Mouse (Mus musculus) layer of hippocampus, adult 9-11 months (tissue): ENCODE data around the gene Trim15.
A peak's percentile ranks its signal among the peaks of the same experiment; 100 is the strongest.

Experiments used
- DNase-seq: peaks from one replicate; pipeline ENCODE4 v3.0.0; 2022

Trim15 gene

DNA sequence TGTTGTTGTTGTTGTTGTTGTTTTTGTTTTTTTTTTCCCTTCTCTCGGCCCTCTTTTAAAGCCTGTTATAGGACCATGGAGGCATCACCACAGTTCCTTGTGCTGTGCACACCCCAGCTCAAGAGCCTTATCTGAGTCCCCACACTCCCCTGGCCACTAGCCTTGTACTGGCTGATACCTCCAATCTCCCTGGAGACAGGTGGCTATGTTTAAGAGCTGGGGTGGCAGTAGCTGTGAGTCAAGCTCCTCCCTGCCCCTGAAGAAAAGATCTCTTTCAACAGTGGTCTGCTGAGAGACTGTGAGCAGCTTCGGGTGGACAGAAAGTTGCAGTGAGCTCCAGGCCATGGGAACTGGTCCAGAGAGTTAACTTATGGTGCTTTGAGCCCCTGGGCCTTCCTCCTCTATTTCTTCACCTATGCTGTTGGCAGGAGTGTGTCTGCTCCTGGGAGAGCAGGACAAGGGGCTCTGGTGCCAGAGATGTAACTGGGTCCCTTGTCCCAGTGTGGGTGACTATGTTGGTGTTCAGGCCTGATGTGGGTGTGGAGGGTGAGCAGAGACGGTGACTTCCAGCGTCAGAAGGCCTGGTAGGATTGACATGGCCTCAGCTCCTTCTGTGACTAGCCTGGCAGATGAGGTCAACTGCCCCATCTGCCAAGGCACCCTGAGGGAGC is 2.4 kb upstream of the Trim15 start, which contains the start of gene Trim10:
Gene Trim10, plus strand, starts transcription at position 291 of the 671 bp plus-strand sequence.
- DNase-seq, result no peak

GRCm38 (mm10) chr17:36868836-36869235 is 1.8 kb upstream of the Trim15 start:
- no peak for DNase-seq

DNA sequence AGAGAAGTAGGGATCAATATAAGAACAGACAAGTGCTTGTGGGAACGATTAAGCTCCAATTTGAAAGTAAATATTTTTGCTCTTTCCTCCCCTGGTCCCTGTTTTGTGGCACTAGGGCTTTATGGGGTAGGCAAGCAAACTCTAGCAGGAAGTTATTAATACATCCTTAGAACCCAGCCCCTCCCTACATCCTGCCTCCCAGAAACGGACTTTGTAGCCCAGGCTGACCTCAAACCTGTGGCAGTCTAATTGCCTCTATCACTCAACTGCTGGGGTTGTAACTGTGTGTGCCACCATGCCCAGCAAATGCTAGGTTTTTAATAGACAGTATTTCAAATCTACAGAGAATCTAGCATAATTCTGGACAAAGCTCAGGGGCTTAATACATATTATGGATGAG is 5.3 kb downstream of the Trim15 start:
- no peak for DNase-seq

GRCm38 (mm10) chr17:36858181-36858580 is 8.8 kb downstream of the Trim15 start:
- DNase-seq, result no peak

GRCm38 (mm10) chr17:36856236-36856635 is 10.8 kb downstream of the Trim15 start:
- no peak for DNase-seq

DNA sequence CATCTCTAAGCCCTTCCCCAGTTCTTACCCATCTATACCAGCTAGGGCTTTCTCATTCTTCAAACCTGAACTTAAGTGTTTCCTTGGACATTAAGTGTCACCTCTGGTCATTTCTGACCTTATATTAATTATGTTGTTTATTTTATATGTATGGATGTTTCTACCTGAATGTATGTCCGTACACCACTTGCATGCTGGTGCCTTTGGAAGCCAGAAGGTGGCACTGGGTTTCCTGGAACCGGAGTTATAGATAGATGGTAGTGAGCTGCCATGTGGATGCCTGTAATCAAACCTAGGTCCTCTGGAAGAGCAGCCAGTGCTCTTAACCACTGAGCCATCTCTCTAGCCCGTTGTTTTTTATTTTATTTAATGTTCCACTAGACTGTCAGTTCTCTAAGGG is 11.5 kb downstream of the Trim15 start:
- DNase-seq, result no peak

DNA sequence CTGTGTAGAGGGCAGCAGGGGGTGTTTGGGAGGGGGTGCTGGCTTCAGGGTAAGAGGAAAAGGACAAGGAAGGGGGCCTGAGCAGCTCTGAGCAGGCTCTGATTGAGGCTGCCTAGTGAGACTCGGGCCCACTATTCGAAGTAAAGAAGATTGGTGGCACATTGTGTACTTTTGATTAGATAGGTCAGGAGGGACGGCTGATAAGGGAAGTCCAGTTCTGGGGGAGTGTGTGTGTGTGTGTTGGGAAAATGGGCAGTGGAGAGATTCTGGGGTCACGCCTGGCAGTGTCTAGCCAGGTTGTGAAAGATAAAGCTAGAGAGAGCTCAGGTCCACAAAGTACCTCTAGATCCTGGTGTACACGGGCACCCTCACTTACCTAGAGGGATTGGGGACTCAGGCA is 15.4 kb downstream of the Trim15 start:
- no peak for DNase-seq

DNA sequence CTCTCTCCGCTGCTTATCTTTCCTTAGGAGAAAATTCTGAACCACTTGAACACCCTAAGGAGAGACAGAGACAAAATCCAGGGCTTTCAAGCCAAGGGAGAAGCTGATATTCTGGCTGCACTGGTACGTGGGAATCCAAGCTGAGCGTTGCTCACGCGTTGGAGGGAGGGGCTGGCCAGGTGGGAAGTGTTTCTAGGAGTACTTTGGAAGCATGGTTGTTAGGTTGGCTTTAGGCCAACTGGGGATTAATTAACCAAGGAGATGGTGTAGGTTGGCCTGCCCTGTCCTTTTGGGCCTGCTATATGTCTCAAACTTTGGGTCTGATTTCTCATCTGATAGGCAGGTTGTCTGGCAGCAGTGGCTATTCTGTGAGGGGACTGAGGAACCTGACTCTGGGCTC is 15.8 kb downstream of the Trim15 start:
- DNase-seq, result no peak

- DNase-seq, result no peak
These were observed 17.0 kb downstream of the Trim15 start for GRCm38 (mm10) chr17:36849992-36850391.

DNA sequence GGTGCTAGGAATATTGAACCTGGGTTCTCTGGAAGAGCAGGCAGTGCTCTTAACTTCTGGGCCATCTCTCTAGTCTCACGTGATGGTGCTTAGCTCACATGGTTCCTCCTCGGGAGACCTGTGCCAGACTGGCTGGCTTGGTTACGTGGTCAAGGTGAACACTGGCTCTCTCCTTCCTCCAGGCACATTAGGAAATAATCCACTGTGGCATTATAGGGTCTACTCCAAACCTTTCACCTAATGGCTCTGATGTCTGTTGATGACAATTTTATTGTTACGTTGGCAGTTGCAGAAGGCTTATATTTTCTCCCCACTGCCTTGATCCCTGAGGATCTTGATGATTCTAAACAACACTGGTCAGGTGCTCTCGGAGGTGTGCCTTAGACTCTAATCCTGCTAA is 18.1 kb downstream of the Trim15 start:
- no peak for DNase-seq

- DNase-seq, result no peak
These were observed 22.3 kb downstream of the Trim15 start for GRCm38 (mm10) chr17:36844725-36845124.

DNA sequence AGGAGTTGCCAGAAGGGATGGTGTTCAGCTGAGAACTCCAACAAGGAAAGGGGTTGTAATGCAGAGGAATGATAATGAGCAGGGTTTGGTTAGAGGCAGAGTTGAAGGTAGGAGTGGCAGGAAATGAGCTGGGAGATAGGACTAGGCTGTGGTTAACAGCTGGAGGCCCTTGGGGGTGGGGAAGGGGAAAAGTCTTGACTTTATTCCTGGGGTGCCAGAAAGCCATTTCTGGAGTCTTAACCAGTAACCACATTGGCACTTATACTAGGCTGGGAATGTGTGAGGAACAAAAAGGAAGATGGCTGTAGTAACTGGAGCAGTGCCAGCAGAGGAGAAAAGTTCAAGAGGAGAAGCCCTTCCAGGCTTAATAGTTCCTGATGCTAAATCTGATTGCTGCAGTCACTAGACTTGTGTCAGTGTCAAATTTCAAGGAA is 22.7 kb downstream of the Trim15 start:
- DNase-seq, result no peak

DNA sequence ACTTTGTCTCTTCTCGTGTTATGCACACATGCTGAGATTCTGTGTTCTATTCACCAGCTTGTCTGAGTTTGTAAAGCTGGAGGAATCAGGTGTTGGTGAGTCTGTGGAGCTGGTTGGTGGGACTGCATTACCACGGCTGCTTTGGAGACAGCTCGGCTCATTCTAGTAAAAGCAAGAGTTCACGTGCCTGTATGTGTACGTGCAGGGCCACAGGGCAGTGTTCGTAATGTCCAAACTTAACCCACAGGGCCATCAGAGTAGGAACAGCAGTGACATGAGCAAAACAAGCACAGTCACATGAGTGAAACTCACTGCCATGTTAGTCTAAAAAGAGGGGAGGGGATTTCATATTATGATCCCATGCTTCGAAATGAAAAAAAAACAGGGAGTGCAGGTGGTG is 23.3 kb downstream of the Trim15 start:
- no peak for DNase-seq

DNA sequence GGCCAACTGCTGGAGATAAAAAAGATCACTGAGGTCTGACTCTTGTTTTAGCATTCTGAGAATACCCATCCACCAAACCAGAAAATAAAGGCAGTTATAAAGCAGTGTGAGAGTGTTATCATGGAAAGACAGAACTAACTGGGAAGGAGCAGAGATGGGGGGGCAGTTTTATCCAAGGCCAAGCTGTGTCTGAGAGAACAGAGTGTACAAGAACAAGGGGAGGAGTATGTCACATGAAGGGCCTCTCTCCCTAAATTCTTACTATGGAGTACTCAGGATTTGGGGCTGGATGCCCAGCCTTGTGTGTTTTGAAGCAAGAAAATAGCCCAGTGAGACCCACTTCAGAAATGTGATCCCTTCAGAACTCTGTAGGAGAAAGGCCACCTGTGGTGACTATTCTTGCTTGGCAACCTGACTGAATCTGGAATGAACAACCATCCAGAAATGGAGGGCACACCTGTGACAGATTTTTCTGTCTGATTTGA is 26.0 kb downstream of the Trim15 start:
- DNase-seq, result no peak

DNA sequence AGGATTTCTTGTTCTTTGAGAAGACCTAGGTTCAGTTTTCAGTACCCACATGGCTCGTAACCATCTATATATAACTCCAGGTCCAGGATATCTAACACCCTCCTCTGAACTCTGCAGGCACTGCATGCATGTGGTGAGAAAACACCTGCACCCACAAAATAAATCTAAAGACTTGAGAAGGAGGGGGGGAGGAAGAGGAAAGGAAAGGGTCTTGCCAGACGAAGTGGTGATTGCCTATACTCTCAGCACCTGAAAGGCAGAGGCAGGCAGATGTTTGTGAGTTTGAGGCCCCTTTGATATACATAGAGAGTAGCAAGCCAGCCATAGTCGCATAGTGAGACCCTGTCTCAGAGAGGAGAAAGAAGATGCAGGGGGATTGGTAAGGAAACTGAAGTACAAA is 27.1 kb downstream of the Trim15 start:
- no peak for DNase-seq

GRCm38 (mm10) chr17:36839001-36839400 is 28.0 kb downstream of the Trim15 start:
- no peak for DNase-seq

DNA sequence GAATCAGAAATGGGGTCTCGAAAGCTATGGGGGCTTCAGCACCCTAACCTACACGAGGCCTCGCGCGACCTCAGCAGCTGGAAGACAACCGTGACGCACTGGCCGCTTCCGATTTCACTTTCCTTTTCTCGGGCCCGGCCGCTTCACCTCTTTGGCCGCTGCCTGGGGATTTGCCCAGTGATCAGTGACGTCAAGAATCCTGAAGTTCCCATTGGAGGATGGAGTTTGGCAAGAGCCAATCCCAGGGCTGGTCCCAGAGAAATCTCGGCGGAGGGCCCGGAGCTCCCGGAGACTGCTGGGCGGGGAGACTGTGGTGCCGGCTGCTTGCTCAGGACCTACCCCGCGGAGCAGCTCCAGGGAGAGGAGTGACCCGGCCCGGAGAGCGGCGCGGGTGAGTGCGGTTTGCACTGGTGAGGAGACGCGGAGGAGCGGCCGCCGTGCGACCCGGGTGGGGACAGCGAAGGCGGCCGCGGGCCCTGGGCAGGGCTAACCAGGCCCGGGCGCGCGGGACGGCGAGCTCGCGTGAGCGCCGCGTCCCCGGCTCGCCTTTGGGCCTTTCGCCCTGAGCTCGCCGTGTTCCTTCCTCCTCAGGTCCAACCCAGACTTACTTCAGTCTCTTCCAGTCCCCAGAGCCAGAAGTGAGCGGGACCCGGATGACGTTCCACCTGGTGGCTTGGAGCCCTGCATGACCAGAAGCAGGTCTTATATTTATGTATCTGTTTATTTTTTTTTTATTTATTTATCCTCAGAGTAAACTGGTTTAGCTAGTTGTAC is 29.9 kb downstream of the Trim15 start, which contains the start of gene Trim26:
Gene Trim26, plus strand, starts transcription at position 261 of the 774 bp plus-strand sequence.
- DNase-seq, result peak; percentile 96

DNA sequence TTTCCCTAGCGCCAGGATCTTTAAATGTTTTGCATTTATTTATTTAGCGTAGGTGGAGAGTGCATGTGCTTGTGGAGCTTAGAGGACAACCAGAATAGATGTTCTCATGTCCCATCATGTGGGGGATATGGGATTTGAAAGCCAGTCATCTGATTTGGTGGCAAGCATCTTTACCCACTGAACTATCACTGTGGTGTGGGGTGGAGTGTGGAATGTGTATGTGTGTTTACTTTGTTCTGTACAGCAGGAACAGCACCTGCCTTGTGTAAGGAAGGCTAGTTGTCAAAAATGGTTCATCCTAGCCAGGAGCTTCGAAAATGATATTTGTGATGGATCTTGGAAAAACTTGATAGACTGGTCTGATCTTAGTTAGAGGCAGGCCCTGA is 30.6 kb downstream of the Trim15 start:
- DNase-seq, result no peak

DNA sequence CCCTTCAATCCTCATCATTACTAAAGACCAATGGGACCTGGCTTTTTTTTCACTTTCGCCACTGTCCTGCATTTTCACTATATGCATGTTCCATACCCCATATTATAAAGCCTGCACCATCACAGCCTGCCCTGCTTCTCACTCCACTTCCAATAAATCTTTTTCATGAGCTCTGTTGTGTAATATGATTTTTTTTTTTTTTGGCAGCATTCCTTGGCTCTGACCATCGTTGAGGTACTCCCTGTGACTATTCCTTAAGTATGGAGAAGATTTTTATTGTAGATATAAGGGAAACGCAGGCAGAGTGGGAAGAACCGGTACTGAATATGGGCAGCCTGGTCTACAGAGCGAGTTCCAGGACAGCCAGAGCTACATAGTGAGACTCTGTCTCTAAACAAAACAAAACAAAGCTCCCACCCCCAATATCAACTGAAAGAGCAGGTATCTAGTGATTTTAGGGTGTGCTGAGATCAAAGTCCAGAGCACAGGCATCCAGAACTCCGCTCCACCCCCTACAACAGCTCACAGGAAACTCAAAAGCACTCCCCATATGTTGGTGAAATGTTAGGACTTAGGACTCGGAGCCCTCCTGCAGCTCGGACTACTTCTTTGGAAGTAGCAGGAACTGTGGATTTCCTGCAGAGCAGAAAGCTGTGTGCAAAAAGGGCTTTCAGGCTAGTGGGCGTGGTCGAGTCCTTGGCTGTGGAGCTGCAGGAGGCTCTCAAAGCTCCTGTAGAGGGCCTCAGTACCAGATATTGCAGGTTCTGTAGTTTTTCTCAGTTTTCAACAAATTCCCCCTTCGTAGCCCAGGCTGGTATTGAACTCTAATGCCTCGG is 31.2 kb downstream of the Trim15 start:
- DNase-seq, result peak; percentile 47

DNA sequence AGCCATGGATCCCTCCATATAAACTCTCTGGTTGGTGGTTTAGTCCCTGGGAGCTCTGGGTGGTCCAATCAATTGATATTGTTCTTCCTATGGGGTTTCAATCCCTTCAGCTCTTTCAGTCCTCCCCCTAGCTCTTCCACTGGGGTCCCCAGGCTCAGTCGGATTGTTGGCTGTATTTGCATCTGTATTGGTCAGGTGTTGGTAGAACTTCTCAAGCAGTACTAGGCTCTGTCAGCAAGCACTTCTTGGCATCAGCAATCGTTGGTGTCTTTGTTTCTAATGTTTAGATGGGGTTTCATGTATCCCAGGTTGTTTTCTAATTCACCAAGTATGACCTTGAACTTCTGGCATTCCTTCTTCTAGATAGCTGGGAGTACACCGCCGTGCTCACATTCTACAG is 34.3 kb downstream of the Trim15 start:
- DNase-seq, result no peak

GRCm38 (mm10) chr17:36830470-36830869 is 36.5 kb downstream of the Trim15 start:
- DNase-seq, result no peak

- no peak for DNase-seq
These were observed 38.5 kb downstream of the Trim15 start for GRCm38 (mm10) chr17:36828488-36828887.

GRCm38 (mm10) chr17:36826002-36826401 is 41.0 kb downstream of the Trim15 start:
- DNase-seq, result peak; percentile 91
